Mouse (Mus musculus) neural tube, embryonic 13.5 days (tissue): ENCODE results near the gene Slx4ip. TPM values are rescaled to one million over a fixed set of nuclear protein-coding genes. Genes with fewer than 3 reads are reported as not detected.
A peak's percentile ranks its signal among the peaks of the same experiment; 100 is the strongest.

Experiments
- ATAC-seq: fragments of 200-750 bp; cut with Nextera tagmentation; 2 replicates; pipeline ENCODE4 v1.8.0; 2017; ENCODE audit warnings: low read depth, mild to moderate bottlenecking, moderate TSS enrichment, moderate library complexity
- H3K27ac ChIP-seq: fragments of 300-500 bp; sonication (generic); replicated peaks from 2 replicates; pipeline ENCODE4 v1.5.1; 2015; ENCODE audit warnings: moderate library complexity, mild to moderate bottlenecking, inconsistent platforms
- H3K27me3 ChIP-seq: fragments of 300-500 bp; sonication (generic); 2 replicates; pipeline ENCODE4 v1.6.1; 2015; ENCODE audit warnings: mild to moderate bottlenecking, inconsistent platforms
- H3K36me3 ChIP-seq: fragments of 300-500 bp; sonication (generic); 2 replicates; pipeline ENCODE4 v1.6.1; 2015; ENCODE audit warnings: mild to moderate bottlenecking, inconsistent platforms
- H3K4me1 ChIP-seq: fragments of 300-500 bp; sonication (generic); replicated peaks from 2 replicates; pipeline ENCODE4 v1.6.1; 2015; ENCODE audit warnings: inconsistent platforms
- H3K4me2 ChIP-seq: fragments of 300-500 bp; sonication (generic); 2 replicates; pipeline ENCODE4 v1.6.1; 2015; ENCODE audit warnings: inconsistent platforms, mild to moderate bottlenecking, moderate library complexity
- H3K4me3 ChIP-seq: fragments of 300-500 bp; sonication (generic); 2 replicates; pipeline ENCODE4 v1.5.1; 2015; ENCODE audit warnings: mild to moderate bottlenecking, inconsistent platforms
- H3K9ac ChIP-seq: fragments of 300-500 bp; sonication (generic); 2 replicates; pipeline ENCODE4 v1.6.1; 2015; ENCODE audit warnings: moderate library complexity, mild to moderate bottlenecking, inconsistent platforms
- H3K9me3 ChIP-seq: fragments of 300-500 bp; sonication (generic); 2 replicates; pipeline ENCODE4 v1.6.1; 2016; ENCODE audit warnings: inconsistent platforms
- WGBS: fragments of 180-500 bp; shearing (Covaris S2); methylation state at CpG from one replicate; pipeline ENCODE4 v1.1.7; 2015; 5-methylcytosine and 5-hydroxymethylcytosine counted together
- polyA plus RNA-seq: library from polyadenylated mRNA; unstranded; fragments of >200 nt; fragmentation: Nextera tagmentation; extraction: Ambion mirVana; gene quantifications from 2 replicates; pipeline ENCODE4 v1.2.1, GENCODE M21; 2015

Gene Slx4ip
- polyA plus RNA-seq, 1 experiment from 2014 or later = 12.3 TPM

DNA sequence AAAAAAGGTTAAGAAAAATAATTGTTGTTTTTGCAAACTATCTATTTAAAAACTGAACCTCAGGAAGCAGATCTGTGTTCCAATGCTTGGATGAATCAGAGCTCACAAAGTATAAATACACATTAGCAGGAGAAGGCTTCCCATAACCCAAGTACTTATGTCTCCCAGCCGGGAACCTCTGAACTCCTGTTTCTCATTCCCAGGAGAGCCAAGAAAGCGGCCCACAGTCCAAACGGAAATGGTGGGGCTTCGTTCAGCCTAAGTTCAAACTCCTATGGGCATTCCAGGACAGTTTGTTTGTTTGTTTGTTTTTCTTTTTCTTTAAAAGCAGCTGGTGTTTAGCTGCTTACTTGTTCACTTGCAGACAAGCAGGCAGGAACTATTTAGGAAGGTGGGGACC, 187.8 kb downstream of the Slx4ip start:
- Histone ChIP-seq H3K9ac (no peak overlapping the region), H3K27ac (no peak overlapping the region), H3K27me3 (no peaks in the 10 kb centered on the region), H3K4me3 (no peak overlapping the region), H3K36me3 (peaks cover 13% of the 10 kb centered on the region), H3K9me3 (no peaks in the 10 kb centered on the region), H3K4me1 (peaks cover 28% of the 10 kb centered on the region), H3K4me2 (no peak overlapping the region)
- ATAC-seq = no peak
- 83% methylated on average over 4 of the region's 4 CpGs for WGBS

DNA sequence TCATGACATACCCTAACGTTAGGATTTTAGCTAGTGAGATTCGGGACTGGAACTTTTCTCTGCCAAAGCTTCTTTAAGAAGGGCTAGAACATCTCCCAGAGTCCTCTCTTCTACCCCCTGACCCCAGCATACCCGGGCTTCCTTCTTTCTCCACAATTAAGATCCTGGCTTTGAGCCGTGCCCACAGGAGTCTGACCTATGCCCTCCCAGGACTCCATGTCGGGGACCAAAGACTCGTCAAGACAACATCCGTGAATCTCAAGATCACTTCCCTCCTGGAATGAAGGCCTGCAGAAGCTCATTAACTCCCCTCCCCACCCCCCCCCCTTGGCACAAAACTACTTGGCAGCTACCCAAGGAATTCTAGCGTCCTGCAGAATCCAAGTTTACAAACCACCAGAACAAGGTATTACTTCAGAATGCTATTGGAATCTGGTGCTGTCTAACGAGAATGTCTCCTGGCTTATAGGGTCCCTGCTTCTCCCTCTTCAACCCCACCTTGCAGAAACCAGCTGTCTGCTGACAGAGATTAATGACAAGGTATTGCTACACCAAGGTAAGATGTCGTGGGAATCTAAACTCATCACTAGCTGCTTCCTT, 188.8 kb downstream of the Slx4ip start:
- no peak overlapping the region for H3K27ac ChIP-seq
- H3K4me3 ChIP-seq = no peak overlapping the region
- no peak overlapping the region for H3K4me2 ChIP-seq
- peaks cover 22% of the 10 kb centered on the region for H3K36me3 ChIP-seq
- H3K9ac ChIP-seq = no peak overlapping the region
- H3K9me3 ChIP-seq = no peaks in the 10 kb centered on the region
- 44% methylated on average over 10 of the region's 10 CpGs for WGBS
- H3K27me3 ChIP-seq = no peaks in the 10 kb centered on the region
- no peak for ATAC-seq
- peaks cover 18% of the 10 kb centered on the region for H3K4me1 ChIP-seq

DNA sequence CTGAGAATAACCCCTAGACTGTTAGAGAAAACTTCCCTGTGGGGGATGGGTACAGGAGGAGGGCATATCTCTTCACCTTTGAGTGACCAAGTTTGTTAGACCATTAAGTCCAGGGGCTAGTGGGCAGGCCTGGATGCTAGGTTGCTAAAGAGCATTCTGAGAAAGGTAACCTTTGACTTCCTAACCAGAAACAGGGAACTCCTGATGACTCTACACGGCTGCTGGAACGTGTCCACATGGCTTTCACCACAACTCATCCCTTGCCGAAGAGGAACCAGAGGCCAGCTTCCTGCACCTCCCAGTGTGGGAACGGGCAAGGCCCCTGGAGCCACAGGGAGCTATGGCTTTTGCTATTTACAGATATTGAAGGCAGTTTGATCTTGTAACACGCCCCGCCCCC, 189.4 kb downstream of the Slx4ip start:
- 88% methylated on average over 6 of the region's 6 CpGs for WGBS
- Histone ChIP-seq H3K27me3 (no peaks in the 10 kb centered on the region), H3K4me3 (no peak overlapping the region), H3K9ac (no peak overlapping the region), H3K36me3 (peaks cover 29% of the 10 kb centered on the region), H3K27ac (no peak overlapping the region), H3K4me2 (no peak overlapping the region), H3K9me3 (no peaks in the 10 kb centered on the region), H3K4me1 (peaks cover 15% of the 10 kb centered on the region)
- no peak for ATAC-seq

DNA sequence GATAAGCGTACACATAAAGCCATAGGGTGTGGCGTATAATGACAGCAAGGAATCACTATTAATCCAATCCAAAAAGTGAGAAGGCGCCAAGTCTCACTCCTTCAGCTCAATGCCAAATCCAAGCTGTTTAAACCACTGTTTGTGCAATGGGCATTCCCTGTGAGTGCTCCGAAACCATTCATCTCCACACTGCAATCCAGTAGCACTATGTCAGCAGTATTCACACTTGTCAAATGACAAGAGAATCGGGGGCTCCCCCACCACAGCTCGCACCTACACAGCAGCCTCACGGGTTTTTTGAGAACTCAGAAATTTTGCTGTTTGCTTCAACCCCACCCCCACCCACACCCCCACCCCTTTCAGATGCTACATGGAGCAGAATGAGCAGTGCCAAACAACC, 190.0 kb downstream of the Slx4ip start:
- Histone ChIP-seq H3K4me3 (no peak overlapping the region), H3K27me3 (no peaks in the 10 kb centered on the region), H3K9me3 (no peaks in the 10 kb centered on the region), H3K4me1 (peaks cover 15% of the 10 kb centered on the region), H3K36me3 (peaks cover 33% of the 10 kb centered on the region), H3K27ac (no peak overlapping the region), H3K9ac (no peak overlapping the region), H3K4me2 (no peak overlapping the region)
- ATAC-seq = no peak
- 86% methylated on average over 7 of the region's 7 CpGs for WGBS

DNA sequence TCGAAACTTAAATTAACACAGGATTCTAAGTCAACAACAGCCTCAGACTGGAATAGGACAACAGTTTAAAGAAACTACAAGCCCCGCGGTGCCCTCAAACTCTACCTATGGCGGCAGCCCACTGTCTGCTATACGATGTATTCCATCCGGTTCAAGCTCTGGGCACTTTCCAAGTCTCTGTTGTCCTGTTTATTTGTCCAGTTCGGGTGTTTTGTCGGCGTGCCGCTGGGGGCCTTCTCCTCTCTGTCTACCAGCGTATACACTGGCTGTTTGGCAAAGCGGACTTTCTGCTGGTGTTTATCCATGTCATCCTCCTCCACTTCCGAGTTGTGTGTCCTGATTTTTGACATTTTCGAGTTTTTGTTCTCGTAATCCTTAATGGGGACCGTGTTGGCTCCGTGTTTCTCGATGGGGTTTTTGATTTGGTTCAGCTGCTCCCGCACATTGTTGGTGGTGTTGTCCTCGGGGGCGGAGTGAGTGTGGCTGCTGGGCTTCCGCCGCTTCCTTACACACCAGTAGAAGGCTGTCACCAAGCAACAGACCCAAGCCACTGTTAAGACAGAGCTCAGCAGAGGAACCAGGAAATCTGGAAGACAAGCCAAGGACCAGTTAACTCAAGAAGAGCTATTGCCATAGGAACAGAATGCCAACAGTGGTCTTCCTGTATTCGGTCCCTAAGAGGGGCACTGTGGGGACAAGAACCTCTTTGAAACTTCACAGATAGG, 192.0 kb downstream of the Slx4ip start:
- peaks cover 30% of the 10 kb centered on the region for H3K4me1 ChIP-seq
- H3K27me3 ChIP-seq = no peaks in the 10 kb centered on the region
- no peak overlapping the region for H3K27ac ChIP-seq
- H3K4me3 ChIP-seq = no peak overlapping the region
- H3K36me3 ChIP-seq = peaks cover 49% of the 10 kb centered on the region
- H3K9me3 ChIP-seq = no peaks in the 10 kb centered on the region
- ATAC-seq = no peak
- H3K9ac ChIP-seq = no peak overlapping the region
- 90% methylated on average over 24 of the region's 24 CpGs for WGBS
- H3K4me2 ChIP-seq = no peak overlapping the region

DNA sequence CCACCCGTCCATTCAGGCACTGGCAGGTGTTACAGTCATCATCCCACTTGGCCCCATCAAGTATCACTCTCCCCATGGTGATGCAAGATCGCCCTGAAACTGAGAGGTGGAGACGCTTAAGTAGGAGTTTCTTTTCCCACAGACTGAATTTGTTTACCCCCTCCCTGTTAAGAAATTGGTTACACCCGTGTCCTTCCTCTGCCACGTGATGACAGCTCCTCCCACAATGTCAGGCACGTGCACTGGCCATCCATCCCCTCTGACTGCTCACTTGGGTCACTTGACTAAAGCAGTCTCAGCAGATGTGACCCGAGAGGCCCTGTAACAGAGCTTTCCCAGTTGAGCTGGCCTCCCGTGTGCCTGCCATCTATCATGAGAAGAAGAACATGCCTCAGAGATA, 194.2 kb downstream of the Slx4ip start:
- H3K9me3 ChIP-seq = no peaks in the 10 kb centered on the region
- H3K36me3 ChIP-seq = peaks cover 70% of the 10 kb centered on the region
- no peaks in the 10 kb centered on the region for H3K27me3 ChIP-seq
- no peak overlapping the region for H3K27ac ChIP-seq
- peaks cover 23% of the 10 kb centered on the region for H3K4me1 ChIP-seq
- ATAC-seq = no peak
- H3K4me3 ChIP-seq = no peak overlapping the region
- WGBS = 70% methylated on average over 8 of the region's 8 CpGs
- no peak overlapping the region for H3K9ac ChIP-seq
- no peak overlapping the region for H3K4me2 ChIP-seq

DNA sequence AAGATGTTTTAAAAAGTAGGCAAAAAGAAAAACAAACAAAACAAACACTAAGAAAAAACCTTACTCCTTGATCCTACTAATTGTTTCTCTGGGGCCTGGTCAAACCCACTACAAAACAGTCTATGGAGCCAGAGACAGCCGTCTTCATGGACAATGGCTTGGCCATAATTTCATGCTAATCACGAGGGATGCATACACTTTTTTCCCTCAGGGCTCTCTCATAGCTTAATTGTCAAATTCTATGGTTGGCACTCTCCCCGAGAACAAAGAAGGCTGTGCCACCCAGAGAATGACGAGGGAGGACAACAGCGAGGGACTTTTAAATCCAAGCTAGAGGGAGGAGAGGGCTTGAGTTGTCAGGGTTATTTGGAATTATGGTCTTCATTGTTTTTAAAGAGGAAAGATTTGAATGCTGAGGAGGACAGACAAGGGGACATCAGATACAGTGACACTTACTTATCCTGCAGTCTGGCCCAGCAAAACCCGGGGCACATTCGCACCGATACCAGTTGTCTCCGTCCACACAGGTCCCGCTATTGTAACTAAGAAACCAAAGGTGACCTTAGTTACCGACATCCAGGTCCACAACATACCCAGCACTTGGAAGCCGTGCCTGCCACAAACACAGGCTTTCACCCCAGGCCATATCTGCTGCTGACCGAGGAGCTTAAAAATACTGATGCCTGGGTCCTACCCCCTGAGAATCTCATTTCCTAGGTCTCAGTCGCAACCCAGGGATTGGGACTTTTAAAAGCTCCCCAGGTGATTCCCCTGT, 195.8 kb downstream of the Slx4ip start:
- Histone ChIP-seq H3K9me3 (no peaks in the 10 kb centered on the region), H3K4me2 (no peak overlapping the region), H3K27me3 (no peaks in the 10 kb centered on the region), H3K36me3 (peaks cover 85% of the 10 kb centered on the region), H3K9ac (no peak overlapping the region), H3K4me3 (no peak overlapping the region), H3K4me1 (peaks cover 32% of the 10 kb centered on the region), H3K27ac (peak overlapping the region; percentile 9; the same call in 1 of the 2 replicates)
- ATAC-seq = no peak
- 51% methylated on average over 14 of the region's 14 CpGs for WGBS

DNA sequence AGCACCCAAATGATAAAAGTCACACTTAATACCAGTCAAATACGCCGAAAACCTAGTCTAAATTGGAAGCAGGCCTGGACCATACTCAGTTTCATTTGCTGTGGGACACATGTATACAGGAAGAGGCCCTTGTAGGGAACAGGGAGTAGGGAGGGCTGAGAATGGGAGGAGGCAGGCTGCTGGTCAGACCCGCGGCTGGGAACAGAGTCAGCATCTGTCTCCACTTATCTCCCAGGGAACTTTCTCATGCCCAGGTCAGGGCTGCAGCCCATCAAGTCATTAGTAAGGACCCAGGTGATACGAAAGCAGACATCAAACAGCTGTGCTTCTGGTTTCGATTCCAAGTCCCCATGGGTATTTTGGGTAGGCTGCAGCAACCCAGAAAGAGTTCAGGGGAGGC, 196.7 kb downstream of the Slx4ip start:
- no peaks in the 10 kb centered on the region for H3K27me3 ChIP-seq
- no peak overlapping the region for H3K4me3 ChIP-seq
- H3K4me1 ChIP-seq = peaks cover 41% of the 10 kb centered on the region
- no peaks in the 10 kb centered on the region for H3K9me3 ChIP-seq
- H3K4me2 ChIP-seq = no peak overlapping the region
- WGBS = 78% methylated on average over 6 of the region's 6 CpGs
- H3K36me3 ChIP-seq = peaks cover 83% of the 10 kb centered on the region
- H3K27ac ChIP-seq = no peak overlapping the region
- no peak for ATAC-seq
- H3K9ac ChIP-seq = no peak overlapping the region

DNA sequence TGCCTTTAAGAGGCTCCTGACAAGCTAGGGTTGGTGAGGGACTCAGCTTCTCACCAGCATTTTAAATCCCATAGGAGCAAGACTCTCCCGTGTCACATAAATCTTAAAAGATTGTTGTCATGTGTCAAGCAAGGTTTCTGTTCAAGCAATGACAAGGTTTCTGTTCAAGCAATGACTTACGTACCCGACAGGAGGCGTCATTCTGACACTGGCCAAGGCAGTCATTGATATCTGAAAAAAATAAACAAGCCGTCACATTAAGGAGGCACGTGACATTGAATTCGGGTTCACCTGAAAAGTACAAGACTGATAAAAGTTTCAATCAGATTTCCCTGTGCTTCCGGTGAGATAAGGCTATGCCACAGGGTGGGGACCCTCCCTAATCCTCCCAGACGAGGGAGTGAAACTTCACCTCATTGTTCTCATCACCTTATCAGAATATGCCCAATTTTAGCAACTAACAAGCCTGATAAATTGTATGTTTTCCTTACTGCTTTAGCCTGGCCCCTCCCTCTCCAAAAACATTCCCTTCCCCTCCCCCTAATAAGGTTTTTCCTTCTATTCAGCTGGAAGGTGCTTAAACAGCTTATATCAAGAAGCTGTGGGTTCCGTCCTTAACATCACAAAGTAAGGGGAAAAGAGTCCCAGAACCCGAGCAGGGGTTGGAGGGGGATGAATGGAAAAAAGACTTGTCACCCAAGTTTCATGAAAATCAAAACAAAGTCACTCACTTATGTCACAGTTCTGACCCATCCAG, 200.9 kb downstream of the Slx4ip start:
- no peaks in the 10 kb centered on the region for H3K9me3 ChIP-seq
- no peak overlapping the region for H3K4me2 ChIP-seq
- no peak overlapping the region for H3K9ac ChIP-seq
- H3K27ac ChIP-seq = no peak overlapping the region; the same call in 1 of the 2 replicates
- 0 out of 2 replicates have a peak, but pooled peaks have one; percentile 3 for ATAC-seq
- no peaks in the 10 kb centered on the region for H3K27me3 ChIP-seq
- H3K4me1 ChIP-seq = peaks cover 78% of the 10 kb centered on the region
- H3K36me3 ChIP-seq = peaks cover 63% of the 10 kb centered on the region
- H3K4me3 ChIP-seq = no peak overlapping the region
- 60% methylated on average over 11 of the region's 11 CpGs for WGBS

DNA sequence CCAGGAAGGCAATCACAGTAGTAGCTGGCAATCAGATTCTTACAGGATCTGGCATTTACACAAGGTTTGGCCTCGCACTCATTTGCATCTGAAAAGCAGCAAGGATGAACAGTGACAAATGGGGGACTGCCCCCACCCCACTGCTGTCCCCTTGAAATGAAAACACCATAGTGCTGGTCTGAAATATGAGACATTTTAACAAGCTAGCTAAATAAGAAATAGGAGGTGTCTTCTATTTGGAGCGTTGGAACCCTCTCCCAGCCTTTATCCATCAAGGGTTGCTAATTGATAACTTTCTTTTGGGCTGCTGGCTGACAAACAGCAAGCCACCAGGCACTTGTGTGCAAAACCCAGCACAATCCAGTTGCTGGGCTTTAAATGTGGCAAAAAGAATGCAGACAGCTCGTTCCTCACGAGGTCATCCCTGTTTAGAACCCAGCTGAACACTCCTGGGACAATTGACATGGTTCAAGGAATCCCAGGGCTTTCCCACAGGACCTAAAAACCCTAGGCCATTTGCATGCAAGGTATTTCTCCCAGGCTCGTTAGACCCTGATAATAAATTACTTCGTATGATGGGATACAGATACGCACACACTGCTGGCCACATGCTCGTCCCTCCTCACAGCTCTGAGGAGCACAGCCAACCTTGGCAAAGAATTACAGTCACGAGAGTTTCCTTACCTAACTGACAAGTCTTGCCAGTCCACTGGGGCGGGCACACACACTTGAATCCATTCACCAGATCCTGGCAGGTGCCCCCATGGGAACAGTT, 201.7 kb downstream of the Slx4ip start:
- Histone ChIP-seq H3K4me3 (no peak overlapping the region), H3K4me1 (peaks cover 78% of the 10 kb centered on the region), H3K9me3 (no peaks in the 10 kb centered on the region), H3K36me3 (peaks cover 55% of the 10 kb centered on the region), H3K27ac (peak overlapping the region; percentile 62), H3K4me2 (no peak overlapping the region), H3K9ac (no peak overlapping the region), H3K27me3 (no peaks in the 10 kb centered on the region)
- ATAC-seq = peak; percentile 69
- WGBS = 12% methylated on average over 10 of the region's 10 CpGs

DNA sequence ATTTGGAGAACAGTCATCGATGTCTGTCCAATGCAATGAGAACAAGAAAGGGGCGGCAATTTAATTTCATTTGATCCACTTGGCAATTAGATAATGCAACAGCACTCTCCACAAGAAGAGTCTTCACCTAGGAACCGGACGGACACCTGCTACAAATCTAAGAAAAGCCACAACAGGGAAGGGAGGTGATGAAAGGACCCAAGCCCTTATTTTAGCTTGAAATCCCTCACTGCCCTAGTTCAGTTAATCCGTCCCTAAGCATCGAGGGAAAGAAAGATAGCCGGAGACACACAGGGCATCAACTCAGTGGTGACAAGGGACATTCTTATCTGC, 202.2 kb downstream of the Slx4ip start:
- H3K4me1 ChIP-seq = peaks cover 81% of the 10 kb centered on the region
- H3K4me3 ChIP-seq = no peak overlapping the region
- H3K36me3 ChIP-seq = peaks cover 49% of the 10 kb centered on the region
- no peaks in the 10 kb centered on the region for H3K9me3 ChIP-seq
- no peak overlapping the region for H3K9ac ChIP-seq
- 45% methylated on average over 7 of the region's 7 CpGs for WGBS
- ATAC-seq = no peak
- H3K27me3 ChIP-seq = no peaks in the 10 kb centered on the region
- no peak overlapping the region for H3K4me2 ChIP-seq
- H3K27ac ChIP-seq = peak overlapping the region; percentile 62
